In the genomic region with DNA sequence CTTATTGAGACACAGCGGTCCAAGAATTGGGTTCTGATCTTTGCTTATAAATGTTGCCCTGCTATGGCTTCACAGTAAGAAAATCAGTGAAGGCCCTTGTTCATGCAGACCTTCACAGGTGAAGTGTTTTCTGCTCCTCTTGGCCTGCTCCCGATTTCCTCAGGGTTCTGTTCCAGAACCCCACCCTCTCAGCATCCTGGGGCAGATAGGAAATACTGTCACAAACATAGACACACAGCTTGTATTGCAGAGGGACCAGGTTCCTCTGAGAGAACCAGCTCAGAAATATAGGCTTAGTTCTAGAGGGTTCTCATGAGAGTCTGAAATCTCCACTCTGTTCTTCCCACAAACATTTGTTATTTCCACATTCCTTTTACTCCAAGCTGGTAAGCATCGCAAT, we compare ENCODE assay signal across 11 mouse cellular contexts. TPM values are rescaled to one million over a fixed set of nuclear protein-coding genes. Genes with fewer than 3 reads are reported as not detected.
DNase-seq lines count a peak whose midpoint lies in the region; ATAC-seq and TF ChIP-seq lines count a peak whose summit lies in the region.
"Had no signal": no experiment of that assay in that cellular context is flagged by ENCODE, and none has a peak within 500 bp of the region (broad histone marks: within the 10 kb centered on the region; RNA-seq: fewer than 3 reads in every experiment).

No protein-coding gene starts in this region.

- H3K9ac ChIP-seq in intestine, embryonic 14.5 days (ENCODE audit: low read length): no peak overlapping the region
- H3K9ac ChIP-seq in intestine, embryonic 15.5 days: no peak overlapping the region
- no peak overlapping the region for H3K9ac ChIP-seq in lung, postnatal 0 days (replicated peaks; ENCODE audit: low read depth)
- H3K9ac ChIP-seq in heart, postnatal 0 days (replicated peaks; ENCODE audit: low read depth, low read length): no peak overlapping the region
- H3K9ac ChIP-seq in stomach, postnatal 0 days (ENCODE audit: low read length): no peak overlapping the region; the same call in 1 of the 2 replicates
- H3K9ac ChIP-seq: forebrain, embryonic 13.5 days; neural tube, embryonic 15.5 days had no signal

- 0 out of 2 replicates have a peak, but pooled peaks cover 3% of the 10 kb centered on the region for H3K36me3 ChIP-seq in intestine, embryonic 14.5 days (ENCODE audit: control insufficient read depth, insufficient read depth, low read length)
- 0 out of 2 replicates have a peak, but pooled peaks cover 4% of the 10 kb centered on the region for H3K36me3 ChIP-seq in intestine, embryonic 15.5 days
- no peaks in the 10 kb centered on the region; the same call in 1 of the 2 replicates for H3K36me3 ChIP-seq in lung, postnatal 0 days (ENCODE audit: insufficient read depth, low read length)
- no peaks in the 10 kb centered on the region for H3K36me3 ChIP-seq in heart, postnatal 0 days (replicated peaks; ENCODE audit: control insufficient read depth, insufficient read depth, low read length)
- no peaks in the 10 kb centered on the region; the same call in 1 of the 2 replicates for H3K36me3 ChIP-seq in stomach, postnatal 0 days (ENCODE audit: control insufficient read depth, insufficient read depth, low read length)
- H3K36me3 ChIP-seq: neural tube, embryonic 15.5 days had no signal

- no peak overlapping the region for H3K4me3 ChIP-seq in intestine, embryonic 14.5 days (ENCODE audit: low read depth, low read length)
- H3K4me3 ChIP-seq in intestine, embryonic 15.5 days (replicated peaks): no peak overlapping the region
- H3K4me3 ChIP-seq in lung, postnatal 0 days (ENCODE audit: low read depth, low read length): no peak overlapping the region
- no peak overlapping the region for H3K4me3 ChIP-seq in heart, postnatal 0 days (ENCODE audit: low read depth, low read length)
- no peak overlapping the region for H3K4me3 ChIP-seq in stomach, postnatal 0 days (ENCODE audit: low read depth, low read length)
- H3K4me3 ChIP-seq: forebrain, embryonic 13.5 days; midbrain, embryonic 10.5 days; neural tube, embryonic 15.5 days had no signal

- H3K4me1 ChIP-seq in intestine, embryonic 14.5 days (replicated peaks; ENCODE audit: control insufficient read depth, insufficient read depth, low read length): peaks cover 14% of the 10 kb centered on the region
- H3K4me1 ChIP-seq in intestine, embryonic 15.5 days (replicated peaks): peaks cover 18% of the 10 kb centered on the region
- peaks cover 26% of the 10 kb centered on the region for H3K4me1 ChIP-seq in lung, postnatal 0 days (ENCODE audit: insufficient read depth, low read depth, low read length)
- peaks cover 52% of the 10 kb centered on the region for H3K4me1 ChIP-seq in heart, postnatal 0 days (ENCODE audit: control insufficient read depth, insufficient read depth)
- H3K4me1 ChIP-seq in stomach, postnatal 0 days (replicated peaks; ENCODE audit: control insufficient read depth, insufficient read depth): peaks cover 3% of the 10 kb centered on the region

- H3K4me2 ChIP-seq in intestine, embryonic 14.5 days (ENCODE audit: low read length): no peak overlapping the region
- no peak overlapping the region for H3K4me2 ChIP-seq in intestine, embryonic 15.5 days (replicated peaks)
- H3K4me2 ChIP-seq in lung, postnatal 0 days (replicated peaks; ENCODE audit: low read depth, low read length): no peak overlapping the region
- no peak overlapping the region for H3K4me2 ChIP-seq in heart, postnatal 0 days (ENCODE audit: low read depth, low read length)
- H3K4me2 ChIP-seq in stomach, postnatal 0 days (replicated peaks; ENCODE audit: low read depth): no peak overlapping the region
- H3K4me2 ChIP-seq: forebrain, embryonic 13.5 days; neural tube, embryonic 15.5 days had no signal

- TF ChIP-seq EP300 in lung, postnatal 0 days (IDR thresholded peaks at IDR 0.05): 0 out of 2 replicates have a peak, but pooled peaks have one; percentile 5
- no peak for TF ChIP-seq EP300 in heart, postnatal 0 days (IDR thresholded peaks at IDR 0.05; ENCODE audit: low read depth)
- TF ChIP-seq EP300 in stomach, postnatal 0 days (optimal IDR thresholded peaks at IDR 0.05): no peak

- no peaks in the 10 kb centered on the region for H3K27me3 ChIP-seq in intestine, embryonic 14.5 days (replicated peaks; ENCODE audit: control insufficient read depth, insufficient read depth, low read length)
- no peaks in the 10 kb centered on the region for H3K27me3 ChIP-seq in intestine, embryonic 15.5 days (replicated peaks)
- H3K27me3 ChIP-seq in lung, postnatal 0 days (replicated peaks; ENCODE audit: insufficient read depth, low read length): no peaks in the 10 kb centered on the region
- no peaks in the 10 kb centered on the region for H3K27me3 ChIP-seq in heart, postnatal 0 days (ENCODE audit: control insufficient read depth, insufficient read depth, low read length)
- no peaks in the 10 kb centered on the region for H3K27me3 ChIP-seq in stomach, postnatal 0 days (ENCODE audit: control insufficient read depth, insufficient read depth, low read length)
- H3K27me3 ChIP-seq: forebrain, embryonic 13.5 days; neural tube, embryonic 15.5 days had no signal

- H3K27ac ChIP-seq in intestine, embryonic 14.5 days (ENCODE audit: low read depth): peak overlapping the region; percentile 14
- no peak overlapping the region for H3K27ac ChIP-seq in intestine, embryonic 15.5 days
- peak overlapping the region; percentile 84 for H3K27ac ChIP-seq in lung, postnatal 0 days (ENCODE audit: low read length)
- H3K27ac ChIP-seq in heart, postnatal 0 days (ENCODE audit: low read depth): peak overlapping the region; percentile 77
- peak overlapping the region; percentile 90 for H3K27ac ChIP-seq in stomach, postnatal 0 days (replicated peaks)
- H3K27ac ChIP-seq: midbrain, embryonic 10.5 days; neural tube, embryonic 15.5 days had no signal

- H3K9me3 ChIP-seq in intestine, embryonic 14.5 days (ENCODE audit: control insufficient read depth, low read length): no peaks in the 10 kb centered on the region
- no peaks in the 10 kb centered on the region for H3K9me3 ChIP-seq in intestine, embryonic 15.5 days
- no peaks in the 10 kb centered on the region for H3K9me3 ChIP-seq in lung, postnatal 0 days (ENCODE audit: low read length)
- no peaks in the 10 kb centered on the region for H3K9me3 ChIP-seq in heart, postnatal 0 days (replicated peaks; ENCODE audit: control insufficient read depth, low read length)
- no peaks in the 10 kb centered on the region for H3K9me3 ChIP-seq in stomach, postnatal 0 days (ENCODE audit: control insufficient read depth, low read length)
- H3K9me3 ChIP-seq: forebrain, embryonic 13.5 days; midbrain, embryonic 10.5 days; neural tube, embryonic 15.5 days had no signal

- no peak for TF ChIP-seq CTCF in lung, postnatal 0 days (IDR thresholded peaks at IDR 0.05)
- TF ChIP-seq CTCF in heart, postnatal 0 days (IDR thresholded peaks at IDR 0.05; ENCODE audit: low read depth): no peak
- no peak for TF ChIP-seq CTCF in stomach, postnatal 0 days (IDR thresholded peaks at IDR 0.05; ENCODE audit: low read depth)

- WGBS in intestine, embryonic 14.5 days: 88% methylated on average over 3 of the region's 3 CpGs
- WGBS in intestine, embryonic 15.5 days: 81% methylated on average over 3 of the region's 3 CpGs
- WGBS in lung, postnatal 0 days: 51% methylated on average over 3 of the region's 3 CpGs
- 69% methylated on average over 3 of the region's 3 CpGs for WGBS in heart, postnatal 0 days
- WGBS in stomach, postnatal 0 days: 77% methylated on average over 3 of the region's 3 CpGs

- no peak for DNase-seq in intestine, embryonic 14.5 days (ENCODE audit: low spot score)
- no peak for DNase-seq in lung, postnatal 0 days (ENCODE audit: low spot score)
- no peak for DNase-seq in lung, postnatal 10 days
- no peak for DNase-seq in heart, postnatal 0 days (ENCODE audit: low spot score)
- DNase-seq in stomach, postnatal 0 days (ENCODE audit: low spot score): no peak
- no peak for DNase-seq in thymus, postnatal 36 days
- DNase-seq: right cerebral cortex, postnatal 25 days had no signal

- ATAC-seq in intestine, embryonic 14.5 days (replicated peaks; ENCODE audit: low FRiP score, low TSS enrichment, low read depth): no peak
- ATAC-seq in intestine, embryonic 15.5 days: no peak
- no peak for ATAC-seq in lung, postnatal 0 days
- no peak for ATAC-seq in heart, postnatal 0 days (ENCODE audit: insufficient read depth, low read depth)
- ATAC-seq in stomach, postnatal 0 days (ENCODE audit: low FRiP score, low TSS enrichment): no peak

RNA-seq across cellular contexts. Expression of a gene that starts 14.3 kb away (rescaled TPM):
- polyA plus RNA-seq in intestine, embryonic 14.5 days (2014; fragmentation: Nextera tagmentation; extraction: Ambion mirVana): 15.1 and 15.7 TPM in 2 replicates
- 11.8 and 12.3 TPM in 2 replicates for polyA plus RNA-seq in intestine, embryonic 15.5 days (2015; fragmentation: Nextera tagmentation; extraction: Ambion mirVana)
- 10.6 and 11.4 TPM in 2 replicates for polyA plus RNA-seq in lung, postnatal 0 days (2015; fragmentation: Nextera tagmentation; extraction: Ambion mirVana)
- total RNA-seq in heart, postnatal 0 days (2014; rRNA removed; ENCODE audit: low replicate concordance): 47.6 and 64.0 TPM in 2 replicates
- 6.7 and 9.0 TPM in 2 replicates for polyA plus RNA-seq in heart, postnatal 0 days (2015; fragmentation: Nextera tagmentation; extraction: Ambion mirVana)
- 7.2 and 7.6 TPM in 2 replicates for polyA plus RNA-seq in stomach, postnatal 0 days (2015; fragmentation: Nextera tagmentation; extraction: Ambion mirVana)
